Mouse (Mus musculus) CH12.LX (cell line): ENCODE measurements at regions not wholly inside any gene's neighbourhood (a gene's known extent, or its start where the extent isn't known, plus 50 kb on each side); places are given as distances from the start of the nearest gene placed in this dataset.

ENCODE experiments used
- CTCF ChIP-seq, 2 experiments: IDR thresholded peaks in 1 of 2; conservative IDR thresholded peaks in 1 of 2; 2 replicates each; pipeline ENCODE4 v1.5.1; 2011 to 2012; ENCODE audit warnings: low read depth in 2 of 2, low read length in 2 of 2, improper control_type of control experiment in 1 of 2, inconsistent platforms in 1 of 2, mild to moderate bottlenecking in 1 of 2, moderate library complexity in 1 of 2
- GABPA ChIP-seq: IDR thresholded peaks from 2 replicates; pipeline ENCODE4 v1.6.1; 2012; ENCODE audit warnings: low read depth, low read length, improper control_type of control experiment, inconsistent platforms; ENCODE audit not compliant: insufficient replicate concordance
- HCFC1 ChIP-seq: IDR thresholded peaks from 2 replicates; pipeline ENCODE4 v1.6.1; 2012; ENCODE audit warnings: low read depth, mild to moderate bottlenecking, inconsistent platforms, low read length, improper control_type of control experiment
- MAFK ChIP-seq: IDR thresholded peaks from 2 replicates; pipeline ENCODE4 v1.6.1; 2011; ENCODE audit warnings: low read length, improper control_type of control experiment; ENCODE audit not compliant: insufficient replicate concordance
- POLR2A ChIP-seq: IDR thresholded peaks from 2 replicates; pipeline ENCODE4 v1.6.1; 2011; ENCODE audit warnings: low read depth, mild to moderate bottlenecking, improper control_type of control experiment, low read length

GRCm38 (mm10) chr3:52754978-52755377 is 262.1 kb downstream of the Cog6 start:
- TF ChIP-seq POLR2A (no peak), CTCF (conservative IDR thresholded peaks at IDR 0.05 in 1 of 2, IDR thresholded peaks at IDR 0.05 in 1 of 2; ENCODE audit: low read depth in 2 of 2, low read length in 2 of 2) (no peak), HCFC1 (no peak), MAFK (no peak), GABPA (no peak)
